Mouse (Mus musculus) embryonic facial prominence, embryonic 12.5 days (tissue): ENCODE data around the gene Dnase1l3. TPM values are rescaled to one million over a fixed set of nuclear protein-coding genes. Genes with fewer than 3 reads are reported as not detected.
"Not testable (repeated sequence)": the region's sequence is repeated elsewhere in the genome, so short reads cannot be mapped to it uniquely, and the experiment has no call there.

ENCODE experiments used
- ATAC-seq: fragments of 200-750 bp; cut with Nextera tagmentation; 2 replicates; pipeline ENCODE4 v1.8.0; 2017; ENCODE audit not compliant: insufficient number of reproducible peaks, insufficient read depth, low FRiP score, low TSS enrichment
- H3K27ac ChIP-seq: fragments of 300-500 bp; sonication (generic); 2 replicates; pipeline ENCODE4 v1.5.1; 2016; ENCODE audit warnings: mild to moderate bottlenecking
- H3K27me3 ChIP-seq: fragments of 300-500 bp; sonication (generic); 2 replicates; pipeline ENCODE4 v1.6.1; 2016; ENCODE audit warnings: mild to moderate bottlenecking, moderate library complexity
- H3K36me3 ChIP-seq: fragments of 300-500 bp; sonication (generic); 2 replicates; pipeline ENCODE4 v1.6.1; 2016; ENCODE audit warnings: mild to moderate bottlenecking
- H3K4me1 ChIP-seq: fragments of 300-500 bp; sonication (generic); 2 replicates; pipeline ENCODE4 v1.6.1; 2016
- H3K4me2 ChIP-seq: fragments of 300-500 bp; sonication (generic); replicated peaks from 2 replicates; pipeline ENCODE4 v1.6.1; 2016; ENCODE audit warnings: mild to moderate bottlenecking, moderate library complexity
- H3K4me3 ChIP-seq: fragments of 300-500 bp; sonication (generic); 2 replicates; pipeline ENCODE4 v1.5.1; 2016; ENCODE audit warnings: mild to moderate bottlenecking
- H3K9ac ChIP-seq: fragments of 300-500 bp; sonication (generic); 2 replicates; pipeline ENCODE4 v1.6.1; 2016; ENCODE audit warnings: mild to moderate bottlenecking, moderate library complexity
- H3K9me3 ChIP-seq: fragments of 300-500 bp; sonication (generic); 2 replicates; pipeline ENCODE4 v1.6.1; 2016; ENCODE audit warnings: mild to moderate bottlenecking, moderate library complexity
- WGBS: fragments of 180-500 bp; shearing (Covaris S2); methylation state at CpG from one replicate; pipeline ENCODE4 v1.1.7; 2016; 5-methylcytosine and 5-hydroxymethylcytosine counted together
- polyA plus RNA-seq: library from polyadenylated mRNA; unstranded; fragments of >200 nt; fragmentation: Nextera tagmentation; extraction: Ambion mirVana; gene quantifications from 2 replicates; pipeline ENCODE4 v1.2.1, GENCODE M21; 2016

The Dnase1l3 gene
- polyA plus RNA-seq, 1 experiment from 2014 or later: 0.09 TPM

DNA sequence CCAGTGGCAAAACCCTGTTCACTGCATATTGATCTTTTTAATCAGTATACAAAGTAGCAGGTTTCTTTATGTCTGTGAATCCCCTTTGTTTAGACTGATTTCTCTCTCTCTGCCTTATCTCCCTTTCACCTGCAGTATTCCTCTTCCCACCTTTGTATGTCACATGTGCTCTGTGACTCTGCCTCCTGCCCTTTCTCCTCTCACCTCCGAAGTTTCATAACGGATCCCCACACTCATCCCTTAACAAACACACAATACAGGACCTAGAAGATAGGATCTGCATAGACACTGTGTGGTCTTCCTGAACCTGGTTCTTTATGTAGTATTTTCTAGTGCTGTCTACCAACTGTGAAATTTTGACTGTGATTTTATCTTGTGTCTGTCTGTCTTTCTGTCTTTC lies 16.9 kb upstream of the Dnase1l3 start:
- ATAC-seq: no peak
- Histone ChIP-seq H3K27ac (no peak overlapping the region), H3K9ac (no peak overlapping the region), H3K27me3 (no peaks in the 10 kb centered on the region), H3K9me3 (no peaks in the 10 kb centered on the region), H3K36me3 (no peaks in the 10 kb centered on the region), H3K4me3 (no peak overlapping the region), H3K4me2 (no peak overlapping the region), H3K4me1 (peaks cover 13% of the 10 kb centered on the region; the same call in 1 of the 2 replicates)
- WGBS: 84% methylated on average over 2 of the region's 2 CpGs

DNA sequence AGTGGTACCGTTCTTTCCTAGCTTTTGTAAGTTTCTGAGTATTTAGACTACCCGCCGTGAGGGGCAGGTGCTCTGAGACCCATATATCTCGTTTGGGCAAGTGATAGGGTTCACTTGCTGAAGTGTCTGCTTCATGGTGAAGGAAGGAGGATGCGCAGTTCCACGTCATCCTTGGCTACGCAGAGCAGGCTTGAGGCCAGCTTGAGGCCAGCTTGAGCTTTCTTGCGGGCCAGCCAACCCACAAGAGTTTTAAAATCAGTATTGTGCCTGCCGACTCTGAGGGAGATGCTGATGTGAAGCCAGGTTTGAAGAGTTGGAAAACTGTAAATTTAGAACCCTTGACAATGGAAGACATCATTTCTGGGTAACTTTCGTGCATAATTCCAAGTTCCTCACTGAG lies 13.6 kb upstream of the Dnase1l3 start:
- Histone ChIP-seq H3K9me3 (no peaks in the 10 kb centered on the region), H3K4me1 (peaks cover 24% of the 10 kb centered on the region; the same call in 1 of the 2 replicates), H3K27me3 (no peaks in the 10 kb centered on the region), H3K4me2 (no peak overlapping the region), H3K36me3 (no peaks in the 10 kb centered on the region), H3K27ac (no peak overlapping the region), H3K9ac (no peak overlapping the region), H3K4me3 (no peak overlapping the region)
- ATAC-seq: no peak
- WGBS: 86% methylated on average over 10 of the region's 10 CpGs

GRCm38 (mm10) chr14:8007486-8007885 lies 13.1 kb upstream of the Dnase1l3 start:
- Histone ChIP-seq H3K36me3 (no peaks in the 10 kb centered on the region), H3K4me3 (no peak overlapping the region), H3K9ac (no peak overlapping the region), H3K4me1 (peaks cover 19% of the 10 kb centered on the region; the same call in 1 of the 2 replicates), H3K9me3 (no peaks in the 10 kb centered on the region), H3K27me3 (peaks cover under 1% of the 10 kb centered on the region; the same call in 1 of the 2 replicates), H3K27ac (no peak overlapping the region), H3K4me2 (no peak overlapping the region)
- WGBS: 74% methylated on average over 2 of the region's 2 CpGs
- ATAC-seq: no peak

GRCm38 (mm10) chr14:8007084-8007483 lies 12.7 kb upstream of the Dnase1l3 start:
- Histone ChIP-seq H3K9ac (no peak overlapping the region), H3K4me2 (no peak overlapping the region), H3K4me3 (no peak overlapping the region), H3K4me1 (peaks cover 15% of the 10 kb centered on the region; the same call in 1 of the 2 replicates), H3K27me3 (peaks cover 4% of the 10 kb centered on the region; the same call in 1 of the 2 replicates), H3K27ac (no peak overlapping the region), H3K36me3 (no peaks in the 10 kb centered on the region), H3K9me3 (no peaks in the 10 kb centered on the region)
- ATAC-seq: no peak

GRCm38 (mm10) chr14:8006061-8006460 lies 11.7 kb upstream of the Dnase1l3 start:
- Histone ChIP-seq H3K27me3 (peaks cover 14% of the 10 kb centered on the region), H3K4me1 (peaks cover 19% of the 10 kb centered on the region; the same call in 1 of the 2 replicates)
- not testable (repeated sequence) for H3K4me3 ChIP-seq, H3K9me3 ChIP-seq, ATAC-seq, H3K9ac ChIP-seq, H3K27ac ChIP-seq, H3K4me2 ChIP-seq, H3K36me3 ChIP-seq
- WGBS: 69% methylated on average over 3 of the region's 3 CpGs

DNA sequence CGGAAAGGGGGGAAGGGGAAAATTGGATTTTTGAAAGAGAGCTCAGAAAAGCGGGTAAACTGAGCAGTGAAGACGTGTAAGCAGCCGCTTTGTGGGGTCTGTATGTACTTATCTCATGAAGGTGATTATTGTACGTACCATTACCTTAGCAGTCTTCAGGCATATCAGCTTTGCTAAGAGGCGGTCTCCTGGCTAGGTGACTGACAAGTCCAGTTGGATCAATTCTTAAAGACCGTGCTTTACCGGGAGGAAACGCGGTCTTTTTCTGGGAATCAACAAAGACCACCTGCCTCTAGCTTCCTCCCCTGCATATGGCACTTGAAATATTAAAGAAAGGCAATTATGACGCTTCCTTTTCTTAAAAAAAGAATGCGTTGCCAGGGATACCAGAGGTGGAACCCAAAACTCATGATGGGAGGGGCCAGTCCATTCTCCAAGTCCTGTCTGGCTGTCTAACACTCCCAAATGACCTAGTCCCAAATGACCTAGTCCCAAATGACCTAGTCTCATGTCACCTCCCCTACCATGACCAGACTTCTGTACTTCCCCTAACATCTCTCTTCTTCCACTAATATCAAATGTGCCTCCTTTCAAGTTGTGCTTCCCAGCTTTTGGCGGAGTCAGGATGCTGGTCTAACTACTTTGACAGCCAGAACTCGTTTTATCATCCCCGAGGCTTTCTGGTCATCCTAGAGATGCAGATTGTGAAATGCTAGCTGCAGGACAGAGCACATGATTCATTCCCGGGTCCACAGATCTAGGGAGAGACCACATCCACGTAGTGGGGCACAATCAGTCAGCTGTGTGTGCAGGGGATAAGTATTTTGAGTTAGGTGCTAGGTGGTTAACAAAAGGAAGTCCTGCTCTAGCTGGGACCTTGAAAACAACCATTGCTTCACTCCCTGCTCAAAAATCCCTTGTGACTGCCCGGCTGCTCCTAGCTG lies 9.6 kb upstream of the Dnase1l3 start:
- ATAC-seq: no peak
- peak overlapping the region; percentile 63 for H3K9ac ChIP-seq
- no peaks in the 10 kb centered on the region for H3K36me3 ChIP-seq
- H3K9me3 ChIP-seq: no peaks in the 10 kb centered on the region
- no peak overlapping the region for H3K27ac ChIP-seq
- peaks cover 22% of the 10 kb centered on the region; the same call in 1 of the 2 replicates for H3K4me1 ChIP-seq
- 40% methylated on average over 18 of the region's 18 CpGs for WGBS
- H3K27me3 ChIP-seq: peaks cover 30% of the 10 kb centered on the region
- H3K4me2 ChIP-seq: peak overlapping the region; percentile 78
- H3K4me3 ChIP-seq: peak overlapping the region; percentile 66

- Histone ChIP-seq H3K4me1 (peaks cover 22% of the 10 kb centered on the region; the same call in 1 of the 2 replicates), H3K4me3 (peak overlapping the region; percentile 66), H3K36me3 (no peaks in the 10 kb centered on the region), H3K4me2 (peak overlapping the region; percentile 78), H3K27ac (peak overlapping the region; percentile 54; the same call in 1 of the 2 replicates), H3K9me3 (no peaks in the 10 kb centered on the region), H3K27me3 (peaks cover 30% of the 10 kb centered on the region), H3K9ac (peak overlapping the region; percentile 63)
- 0 out of 2 replicates have a peak, but pooled peaks have one; percentile 7 for ATAC-seq
- WGBS: under 1% methylated on average over 23 of the region's 23 CpGs
Observed at GRCm38 (mm10) chr14:8003093-8003670, 8.8 kb upstream of the Dnase1l3 start.

GRCm38 (mm10) chr14:8002432-8003092 lies 8.2 kb upstream of the Dnase1l3 start, which contains the start of gene Abhd6:
Abhd6 (plus strand) TSS chr14:8002902.
- peaks cover 30% of the 10 kb centered on the region for H3K27me3 ChIP-seq

GRCm38 (mm10) chr14:8000831-8001685 lies 6.7 kb upstream of the Dnase1l3 start:
- H3K4me2 ChIP-seq: no peak overlapping the region
- WGBS: 24% methylated on average over 17 of the region's 17 CpGs
- H3K27ac ChIP-seq: no peak overlapping the region
- ATAC-seq: no peak
- H3K9me3 ChIP-seq: no peaks in the 10 kb centered on the region
- H3K36me3 ChIP-seq: no peaks in the 10 kb centered on the region
- H3K4me3 ChIP-seq: no peak overlapping the region
- peaks cover 19% of the 10 kb centered on the region; the same call in 1 of the 2 replicates for H3K4me1 ChIP-seq
- peaks cover 30% of the 10 kb centered on the region for H3K27me3 ChIP-seq
- no peak overlapping the region for H3K9ac ChIP-seq

More at GRCm38 (mm10) chr14:8002432-8003092, 8.2 kb upstream of the Dnase1l3 start, which contains the start of gene Abhd6:
- ATAC-seq: peak; percentile 85
- peaks cover 22% of the 10 kb centered on the region; the same call in 1 of the 2 replicates for H3K4me1 ChIP-seq
- peak within 1 kb of the TSS; percentile 54; the same call in 1 of the 2 replicates for H3K27ac ChIP-seq
- peak within 1 kb of the TSS; percentile 63 for H3K9ac ChIP-seq
- no peaks in the 10 kb centered on the region for H3K9me3 ChIP-seq
- WGBS: under 1% methylated on average over 37 of the region's 38 CpGs
- peak within 1 kb of the TSS; percentile 78 for H3K4me2 ChIP-seq
- peak within 1 kb of the TSS; percentile 66 for H3K4me3 ChIP-seq
- H3K36me3 ChIP-seq: no peaks in the 10 kb centered on the region

DNA sequence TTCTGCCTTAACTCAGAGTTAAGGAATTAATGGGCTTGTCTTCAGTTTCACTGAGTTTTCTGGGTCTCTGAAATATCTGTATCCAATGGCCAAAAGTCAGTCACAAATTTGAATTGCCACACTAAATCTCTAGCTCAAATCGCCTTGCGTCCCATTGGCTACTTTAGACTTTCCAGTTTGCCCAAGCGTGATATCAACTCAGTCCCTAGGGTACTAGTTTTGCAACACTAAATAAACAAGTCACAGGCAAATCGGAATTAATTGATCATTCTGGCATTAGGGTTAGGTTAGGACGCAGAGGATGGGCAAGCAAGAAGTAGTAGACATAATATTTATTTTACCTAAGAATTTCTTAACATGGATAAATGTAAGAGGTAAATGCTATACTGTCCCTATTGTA lies 5.9 kb upstream of the Dnase1l3 start:
- H3K9me3 ChIP-seq: no peaks in the 10 kb centered on the region
- H3K4me3 ChIP-seq: no peak overlapping the region
- H3K27ac ChIP-seq: no peak overlapping the region
- peaks cover 19% of the 10 kb centered on the region; the same call in 1 of the 2 replicates for H3K4me1 ChIP-seq
- no peaks in the 10 kb centered on the region for H3K36me3 ChIP-seq
- peaks cover 30% of the 10 kb centered on the region for H3K27me3 ChIP-seq
- ATAC-seq: no peak
- no peak overlapping the region for H3K9ac ChIP-seq
- 83% methylated on average over 5 of the region's 5 CpGs for WGBS
- no peak overlapping the region for H3K4me2 ChIP-seq
